Mouse (Mus musculus) neural tube, embryonic 12.5 days (tissue): ENCODE measurements around the gene Icmt. TPM values are rescaled to one million over a fixed set of nuclear protein-coding genes. Genes with fewer than 3 reads are reported as not detected.

ENCODE experiments used
- ATAC-seq: fragments of 200-750 bp; cut with Nextera tagmentation; 2 replicates; pipeline ENCODE4 v1.8.0; 2017; ENCODE audit warnings: low read depth, mild to moderate bottlenecking, moderate TSS enrichment, moderate library complexity; ENCODE audit not compliant: low FRiP score
- H3K27ac ChIP-seq: fragments of 300-500 bp; sonication (generic); 2 replicates; pipeline ENCODE4 v1.5.1; 2016
- H3K27me3 ChIP-seq: fragments of 300-500 bp; sonication (generic); replicated peaks from 2 replicates; pipeline ENCODE4 v1.6.1; 2016; ENCODE audit warnings: mild to moderate bottlenecking
- H3K36me3 ChIP-seq: fragments of 300-500 bp; sonication (generic); 2 replicates; pipeline ENCODE4 v1.6.1; 2016; ENCODE audit warnings: mild to moderate bottlenecking
- H3K4me1 ChIP-seq: fragments of 300-500 bp; sonication (generic); 2 replicates; pipeline ENCODE4 v1.6.1; 2016
- H3K4me2 ChIP-seq: fragments of 300-500 bp; sonication (generic); replicated peaks from 2 replicates; pipeline ENCODE4 v1.6.1; 2016; ENCODE audit warnings: mild to moderate bottlenecking
- H3K4me3 ChIP-seq: fragments of 300-500 bp; sonication (generic); 2 replicates; pipeline ENCODE4 v1.5.1; 2016
- H3K9ac ChIP-seq: fragments of 300-500 bp; sonication (generic); 2 replicates; pipeline ENCODE4 v1.6.1; 2016; ENCODE audit warnings: mild to moderate bottlenecking
- H3K9me3 ChIP-seq: fragments of 300-500 bp; sonication (generic); 2 replicates; pipeline ENCODE4 v1.6.1; 2016; ENCODE audit warnings: mild to moderate bottlenecking
- WGBS: fragments of 180-500 bp; shearing (Covaris S2); methylation state at CpG from one replicate; pipeline ENCODE4 v1.1.7; 2016; 5-methylcytosine and 5-hydroxymethylcytosine counted together
- polyA plus RNA-seq: library from polyadenylated mRNA; unstranded; fragments of >200 nt; fragmentation: Nextera tagmentation; extraction: Ambion mirVana; gene quantifications from 2 replicates; pipeline ENCODE4 v1.2.1, GENCODE M21; 2016

Icmt gene
- polyA plus RNA-seq, 1 experiment from 2014 or later = 23.0 TPM

DNA sequence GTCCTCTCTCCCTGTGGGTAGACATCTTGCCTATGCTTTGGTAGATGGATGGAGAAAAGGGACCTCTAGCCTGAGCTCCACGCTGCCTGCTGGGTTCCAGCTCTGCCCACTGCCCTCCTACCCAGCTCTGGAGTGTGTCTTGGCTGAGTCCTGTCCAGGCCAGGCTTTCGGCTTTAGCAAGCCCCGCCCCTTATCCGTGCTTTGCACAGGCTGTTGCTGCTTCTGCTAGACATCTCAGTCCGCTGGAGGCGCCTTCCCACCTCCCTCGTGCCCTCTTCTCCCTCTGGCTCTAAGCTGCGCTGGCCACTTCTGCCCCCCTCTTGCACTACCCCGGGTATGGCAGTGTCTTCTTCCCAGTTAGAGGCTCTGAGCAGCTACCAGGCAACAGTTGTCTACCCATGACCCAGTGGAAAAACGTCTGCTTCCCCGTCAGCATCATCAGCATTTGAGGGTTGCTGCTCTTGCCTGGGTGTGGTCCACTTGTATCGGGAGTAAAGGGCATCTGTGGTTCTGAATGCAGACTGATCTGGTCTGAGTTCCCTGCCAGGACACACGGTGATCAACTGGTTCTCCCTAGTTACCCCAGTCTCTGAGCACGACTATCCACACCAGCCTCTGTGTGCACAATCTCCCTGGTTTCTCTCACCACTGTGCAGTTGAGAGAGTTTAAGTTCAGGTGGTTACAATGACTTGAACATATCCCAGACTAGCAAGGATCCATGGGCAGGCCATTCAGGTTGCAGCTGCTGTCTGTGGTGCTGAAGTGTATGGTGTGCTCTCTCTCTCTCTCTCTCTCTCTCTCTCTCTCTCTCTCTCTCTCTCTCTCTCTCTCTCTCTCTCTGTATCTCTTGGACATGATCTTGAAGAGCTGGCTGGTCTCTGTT lies 54.6 kb downstream of the Icmt start:
- 12% methylated on average over 14 of the region's 14 CpGs for WGBS
- ATAC-seq = no peak
- H3K27me3 ChIP-seq = peaks cover 40% of the 10 kb centered on the region
- H3K9ac ChIP-seq = no peak overlapping the region
- H3K4me1 ChIP-seq = peaks cover 23% of the 10 kb centered on the region
- H3K36me3 ChIP-seq = no peaks in the 10 kb centered on the region
- no peaks in the 10 kb centered on the region for H3K9me3 ChIP-seq
- no peak overlapping the region for H3K4me2 ChIP-seq
- H3K27ac ChIP-seq = no peak overlapping the region
- no peak overlapping the region for H3K4me3 ChIP-seq

DNA sequence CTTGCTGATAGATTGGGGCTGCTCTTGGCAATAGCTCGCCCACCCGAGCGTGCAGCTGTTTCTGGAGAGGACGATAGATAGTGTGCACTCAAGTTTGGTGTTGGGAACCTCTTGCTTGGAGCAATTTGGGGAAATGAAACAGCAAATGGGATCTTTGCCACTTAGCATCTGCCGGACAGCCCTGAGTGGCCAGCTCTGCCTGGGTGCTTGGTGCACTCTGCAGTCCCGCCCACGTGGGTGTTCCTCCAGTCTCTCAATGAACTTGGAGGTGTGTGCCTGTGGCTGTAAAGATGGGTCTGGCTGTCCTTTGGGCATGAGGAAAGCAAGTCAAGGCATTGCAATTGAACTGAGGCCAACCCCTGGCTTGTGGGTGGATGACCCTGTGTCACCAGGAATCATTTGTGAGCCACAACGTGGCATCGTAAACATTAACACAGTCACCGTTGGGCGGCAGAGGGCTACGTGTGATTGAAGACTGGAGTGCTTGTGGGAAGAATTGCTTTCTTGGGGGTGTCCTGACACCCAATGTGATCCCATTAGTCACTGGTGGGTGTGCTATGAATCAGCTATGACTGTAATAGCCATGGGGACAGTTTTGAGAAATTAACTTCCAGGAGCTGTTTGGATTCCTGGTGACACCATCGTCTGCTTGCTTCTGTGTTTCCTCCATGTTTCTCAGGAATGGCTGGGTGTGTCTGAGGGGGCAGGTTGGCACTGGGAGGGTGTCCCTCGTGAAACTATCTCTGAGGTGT lies 57.0 kb downstream of the Icmt start:
- Histone ChIP-seq H3K27me3 (peaks cover 25% of the 10 kb centered on the region), H3K4me3 (no peak overlapping the region), H3K4me2 (no peak overlapping the region), H3K27ac (no peak overlapping the region), H3K36me3 (no peaks in the 10 kb centered on the region), H3K9ac (no peak overlapping the region), H3K4me1 (peaks cover 23% of the 10 kb centered on the region), H3K9me3 (no peaks in the 10 kb centered on the region)
- no peak for ATAC-seq
- 67% methylated on average over 14 of the region's 14 CpGs for WGBS

DNA sequence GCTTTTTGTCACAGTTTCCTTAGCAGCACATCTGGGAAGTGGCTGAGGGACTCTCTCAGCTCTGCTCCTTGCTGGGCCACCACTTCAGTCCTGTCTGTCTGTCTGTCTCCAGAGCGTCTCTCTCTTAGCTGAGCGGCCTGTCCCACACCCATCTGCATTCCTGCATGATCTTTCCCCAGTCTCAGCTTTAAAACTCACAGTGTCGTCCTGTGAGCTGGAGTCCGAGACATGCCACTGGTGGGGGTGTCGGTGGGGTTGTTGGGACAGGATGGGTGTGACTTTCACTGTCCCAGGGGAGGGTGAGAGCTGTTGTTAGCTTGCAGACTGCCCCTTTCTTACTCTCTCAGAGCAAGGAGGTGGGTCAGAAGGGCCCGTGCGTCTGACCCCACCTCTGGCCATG lies 58.6 kb downstream of the Icmt start:
- Histone ChIP-seq H3K9ac (no peak overlapping the region), H3K4me3 (no peak overlapping the region), H3K9me3 (no peaks in the 10 kb centered on the region), H3K4me1 (peaks cover 12% of the 10 kb centered on the region), H3K4me2 (no peak overlapping the region), H3K27ac (no peak overlapping the region), H3K36me3 (no peaks in the 10 kb centered on the region), H3K27me3 (peaks cover 29% of the 10 kb centered on the region)
- ATAC-seq = no peak
- 82% methylated on average over 7 of the region's 7 CpGs for WGBS

Other genes starting within 250 kb of the Icmt start
- 10.4 and 10.6 TPM in 2 replicates for gene Plekhg5, start 224.7 kb upstream of the Icmt start, polyA plus RNA-seq
- gene Tnfrsf25, start 181.3 kb upstream of the Icmt start, polyA plus RNA-seq = 0.80 and 1.2 TPM in 2 replicates
- gene Espn, start 144.9 kb upstream of the Icmt start, polyA plus RNA-seq = 0.32 and 0.55 TPM in 2 replicates
- gene Hes2, start 138.4 kb upstream of the Icmt start, polyA plus RNA-seq = 0.24 and 1.7 TPM in 2 replicates
- gene Acot7, start 119.1 kb upstream of the Icmt start, polyA plus RNA-seq = 191 and 213 TPM in 2 replicates
- 13.9 and 15.5 TPM in 2 replicates for gene Gpr153, start 23.0 kb upstream of the Icmt start, polyA plus RNA-seq
- 0.58 and 1.1 TPM in 2 replicates for gene Hes3, start 5.6 kb upstream of the Icmt start, polyA plus RNA-seq
- 5.8 and 7.3 TPM in 2 replicates for gene Rnf207, start 21.8 kb downstream of the Icmt start, polyA plus RNA-seq
- gene Rpl22, start 28.5 kb downstream of the Icmt start, polyA plus RNA-seq = 255 and 274 TPM in 2 replicates
- 6.1 and 7.8 TPM in 2 replicates for gene Chd5, start 41.4 kb downstream of the Icmt start, polyA plus RNA-seq
- 6.6 and 7.2 TPM in 2 replicates for gene Nphp4, start 179.5 kb downstream of the Icmt start, polyA plus RNA-seq
- 19.9 and 21.6 TPM in 2 replicates for gene Kcnab2, start 180.6 kb downstream of the Icmt start, polyA plus RNA-seq